Mouse (Mus musculus): ENCODE measurements around the gene Clasp1.

- TF ChIP-seq CTCF (IDR thresholded peaks at IDR 0.05; ENCODE audit: extremely low read depth, insufficient read depth, low read length): no peak
- no peak for TF ChIP-seq POLR2A (IDR thresholded peaks at IDR 0.05; ENCODE audit: extremely low read depth, insufficient read depth, low read length)
Measured at GRCm38 (mm10) chr1:118401991-118402390, 13.1 kb downstream of the Clasp1 start.

Measured in cortical plate, adult 2 months (tissue).